Mouse (Mus musculus) spleen, adult 2 months (tissue): ENCODE data around the gene Cpne6.

Experiments
- CTCF ChIP-seq: fragments of 200-500 bp; IDR thresholded peaks from 2 replicates; pipeline ENCODE4 v1.5.1; 2011; ENCODE audit warnings: mild to moderate bottlenecking, inconsistent platforms; ENCODE audit not compliant: insufficient read depth, insufficient read length, insufficient replicate concordance; ENCODE audit errors: extremely low read depth
- POLR2A ChIP-seq: fragments of 200-500 bp; IDR thresholded peaks from 2 replicates; pipeline ENCODE4 v1.6.1; 2011; ENCODE audit warnings: low read depth, low read length, inconsistent platforms

DNA sequence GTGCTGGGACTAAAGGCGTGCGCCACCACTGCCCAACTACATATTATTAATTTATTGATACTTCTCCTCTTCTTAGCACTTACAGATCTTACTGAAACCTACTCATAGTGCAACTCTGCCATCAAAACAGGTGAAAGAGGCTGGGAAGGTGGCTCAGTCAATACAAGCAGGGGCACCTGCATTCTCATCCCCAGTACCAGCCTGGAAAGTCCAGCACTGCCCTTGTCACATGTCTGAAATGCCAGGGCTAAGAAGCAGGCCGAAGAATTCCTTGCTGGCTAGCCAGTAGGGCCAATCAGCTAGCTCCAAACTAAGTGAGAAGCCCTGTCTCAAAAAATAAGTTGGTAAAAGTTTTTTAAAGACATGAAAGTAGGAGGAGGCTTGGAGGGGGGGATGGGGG, 47.3 kb downstream of the Cpne6 start:
- no peak for TF ChIP-seq CTCF
- TF ChIP-seq POLR2A, result no peak
